Mouse (Mus musculus) gastrocnemius, postnatal 25 days (tissue): ENCODE data around the gene Mecp2. TPM values are rescaled to one million over a fixed set of nuclear protein-coding genes. Genes with fewer than 3 reads are reported as not detected.
"Not testable (repeated sequence)": the region's sequence is repeated elsewhere in the genome, so short reads cannot be mapped to it uniquely, and the experiment has no call there.

Experiments used
- DNase-seq: peaks from one replicate; pipeline ENCODE4 v3.0.0; 2022
- long read RNA-seq, 2 experiments: library from polyadenylated mRNA; stranded (forward); transcript quantifications; one replicate each; pipeline ENCODE4 v2.0.0; 2021
- total RNA-seq, 2 experiments: library from RNA; stranded (reverse); gene quantifications; 1 replicate in 1 of 2; 2 replicates in 1 of 2; pipeline ENCODE4 v1.2.3; 2021

Gene Mecp2
- total RNA-seq, result 10 to 100 TPM; 21.1 to 23.1 TPM
- long read RNA-seq, experiment 1, full-length matches to known transcripts, result 10 of 19 reads
- long read RNA-seq, experiment 1, partial matches to known transcripts, result 0 of 19 reads
- long read RNA-seq, experiment 1, other reads (novel, unspliced or antisense), result 9 of 19 reads
- long read RNA-seq, experiment 2, full-length matches to known transcripts, result 11 of 34 reads
- long read RNA-seq, experiment 2, partial matches to known transcripts, result 1 of 34 reads
- long read RNA-seq, experiment 2, other reads (novel, unspliced or antisense), result 22 of 34 reads

DNA sequence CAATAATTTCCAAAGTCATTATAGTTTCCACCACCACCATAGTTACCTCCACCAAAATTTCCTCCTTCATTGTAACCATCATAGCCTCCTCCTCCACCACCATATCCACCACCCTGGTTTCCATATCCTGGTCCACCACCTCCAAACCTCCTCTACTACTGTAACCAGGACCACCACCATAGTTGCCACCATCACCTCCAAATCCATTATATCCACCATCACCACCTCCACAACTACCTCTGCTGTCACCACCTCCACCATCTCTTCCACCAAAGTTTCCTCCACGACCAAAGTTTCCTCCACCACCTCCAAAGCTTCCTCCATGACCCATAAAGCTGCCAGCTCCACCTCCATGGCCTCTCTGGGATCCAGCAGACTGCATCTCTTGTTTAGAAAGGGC, at the start of gene Mecp2:
Gene Mecp2, minus strand, starts transcription at position 101 of the 400 bp plus-strand sequence.
- DNase-seq, result not testable (repeated sequence)

- no peak for DNase-seq
Measured at GRCm38 (mm10) chrX:74176959-74177358, 41.8 kb upstream of the Mecp2 start, which contains the start of gene Tktl1. Gene Tktl1, plus strand, starts transcription at chrX:74177259.

DNA sequence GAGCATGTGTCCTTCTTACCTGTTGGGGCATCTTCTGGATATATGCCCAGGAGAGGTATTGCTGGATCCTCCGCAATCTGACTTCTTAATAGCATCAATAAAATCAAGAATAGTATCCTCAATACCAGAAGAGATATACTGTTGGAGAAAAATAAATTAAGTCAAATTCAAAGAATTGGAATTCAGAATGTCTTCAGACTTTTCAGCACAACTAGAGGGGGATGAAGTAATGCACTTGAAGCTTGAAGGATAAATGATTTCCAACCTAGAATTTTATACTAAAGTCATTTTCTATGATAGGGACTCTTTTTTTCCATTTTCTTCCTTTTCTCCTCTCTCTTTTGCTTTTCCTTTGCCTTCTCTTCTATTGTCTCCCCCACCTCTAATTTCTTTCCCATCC, 32.6 kb upstream of the Mecp2 start, which contains the start of gene Tex28:
Gene Tex28, minus strand, starts transcription at position 101 of the 400 bp plus-strand sequence.
- DNase-seq, result no peak

DNA sequence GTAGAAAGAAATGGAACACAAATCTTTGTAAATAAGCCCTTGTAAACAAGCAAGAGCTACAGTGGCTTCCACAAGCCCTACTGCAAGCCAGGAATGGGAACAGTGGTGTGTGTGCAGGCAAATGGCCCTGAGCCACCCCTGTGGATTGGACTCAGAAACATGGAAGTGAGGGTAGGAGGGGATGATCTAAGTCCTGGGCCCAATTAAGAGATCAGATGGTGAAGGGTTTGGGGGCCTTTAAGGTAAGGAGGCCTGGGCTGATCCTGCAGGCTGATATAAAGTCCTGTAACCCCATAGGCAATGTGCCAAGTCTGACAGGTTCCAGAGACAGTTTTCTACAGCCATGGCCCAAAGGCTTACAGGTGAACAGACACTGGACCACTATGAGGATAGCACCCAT, 8.0 kb downstream of the Mecp2 start, which contains the start of gene Opn1mw:
Gene Opn1mw, plus strand, starts transcription at position 301 of the 400 bp plus-strand sequence.
- no peak for DNase-seq

GRCm38 (mm10) chrX:74124975-74125374, 10.2 kb downstream of the Mecp2 start:
- no peak for DNase-seq

DNA sequence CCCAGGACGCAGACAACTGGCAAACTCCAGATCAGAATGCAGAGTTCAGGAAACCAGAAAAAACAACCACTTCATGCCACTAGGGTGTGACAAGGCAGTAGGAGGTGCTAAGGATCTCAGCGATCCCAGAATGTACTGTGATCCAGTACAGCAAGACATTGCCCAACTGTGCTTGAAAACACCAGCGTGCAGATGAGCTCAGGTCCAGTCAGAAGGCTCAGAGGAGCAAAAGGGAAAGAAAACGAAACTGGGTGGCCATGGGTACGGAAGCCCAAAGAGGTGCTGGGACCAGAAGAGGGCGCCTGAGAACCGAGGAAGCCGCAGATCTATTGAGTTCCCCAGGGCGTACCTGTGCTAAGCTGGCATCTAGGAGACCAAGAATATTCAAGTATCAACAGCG, 19.7 kb downstream of the Mecp2 start:
- DNase-seq, result peak; percentile 53

DNA sequence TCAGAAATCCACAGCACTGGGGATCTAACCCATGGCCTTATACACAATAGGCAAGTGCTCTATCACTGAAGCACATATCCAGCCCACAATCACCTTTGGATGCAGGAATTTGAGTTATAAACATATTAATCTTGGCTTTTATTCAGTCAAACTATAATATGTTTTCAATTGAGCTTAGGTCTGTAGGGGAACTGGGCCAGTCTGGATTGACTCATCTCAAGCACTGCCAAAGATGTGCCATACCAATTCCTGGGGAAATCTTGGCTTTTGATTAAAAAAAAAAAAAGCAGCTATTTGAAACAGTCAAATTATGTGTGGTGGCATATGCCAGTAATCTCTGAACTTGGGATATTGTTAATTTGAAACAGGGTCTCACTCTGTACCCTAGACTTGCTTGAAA, 21.1 kb downstream of the Mecp2 start:
- no peak for DNase-seq

GRCm38 (mm10) chrX:74108747-74109146, 26.4 kb downstream of the Mecp2 start:
- DNase-seq, result no peak

- no peak for DNase-seq
Measured at GRCm38 (mm10) chrX:74105916-74106315, 29.2 kb downstream of the Mecp2 start.

DNA sequence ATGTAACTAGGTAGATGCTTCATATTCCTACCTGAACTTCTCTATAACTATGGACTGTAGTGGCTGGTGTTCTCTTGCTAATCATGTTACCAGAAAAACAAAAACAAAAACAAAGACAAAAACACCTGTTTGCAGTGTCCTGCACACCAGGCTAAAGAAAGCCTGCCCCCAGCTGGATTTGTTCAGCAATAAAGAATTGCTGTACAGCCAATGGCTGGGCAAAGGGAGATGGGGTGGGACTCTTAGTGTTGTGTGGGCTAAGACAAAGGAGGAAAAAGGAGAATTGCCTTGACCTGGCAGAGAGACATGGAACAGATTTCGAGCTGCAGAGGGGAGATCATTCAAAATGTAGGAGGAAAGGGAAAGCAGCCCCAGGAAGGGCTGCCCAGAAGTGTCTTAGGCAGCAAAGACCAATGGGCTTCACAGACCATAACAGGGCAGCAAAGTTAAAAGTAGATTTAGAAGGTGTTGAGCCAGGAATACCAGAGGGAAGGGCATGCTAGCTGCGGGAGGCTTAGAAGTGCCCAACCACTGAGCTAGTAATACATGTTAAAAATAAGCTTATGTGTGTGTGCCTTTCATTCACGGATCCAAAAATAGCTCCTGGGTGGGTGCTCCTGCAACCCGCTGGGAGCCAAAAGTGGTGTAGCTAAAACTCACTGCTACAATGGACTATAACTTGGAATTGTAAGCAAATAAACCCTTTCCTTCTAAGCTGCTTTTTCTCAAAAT, 31.5 kb downstream of the Mecp2 start:
- DNase-seq, result peak; percentile 6

DNA sequence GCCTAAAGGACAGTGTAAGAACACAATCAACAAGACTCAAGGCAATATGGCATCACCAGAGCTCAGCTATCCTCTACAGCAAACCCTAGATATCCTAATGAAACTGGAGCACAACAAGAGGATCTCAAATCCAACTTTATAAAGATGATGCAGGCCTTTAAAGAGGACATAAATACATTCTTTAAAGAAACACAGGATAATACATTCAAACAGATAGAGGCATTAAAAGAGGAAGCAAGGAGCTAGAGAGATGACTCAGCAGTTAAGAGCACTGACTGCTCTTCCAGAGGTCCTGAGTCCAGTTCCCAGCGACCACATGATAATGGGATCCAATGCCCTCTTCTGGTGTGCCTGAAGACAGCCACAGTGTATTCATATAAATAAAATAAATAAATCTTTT, 40.0 kb downstream of the Mecp2 start:
- DNase-seq, result no peak

GRCm38 (mm10) chrX:74085601-74086038, 49.5 kb downstream of the Mecp2 start:
- peak; percentile 98 for DNase-seq

DNA sequence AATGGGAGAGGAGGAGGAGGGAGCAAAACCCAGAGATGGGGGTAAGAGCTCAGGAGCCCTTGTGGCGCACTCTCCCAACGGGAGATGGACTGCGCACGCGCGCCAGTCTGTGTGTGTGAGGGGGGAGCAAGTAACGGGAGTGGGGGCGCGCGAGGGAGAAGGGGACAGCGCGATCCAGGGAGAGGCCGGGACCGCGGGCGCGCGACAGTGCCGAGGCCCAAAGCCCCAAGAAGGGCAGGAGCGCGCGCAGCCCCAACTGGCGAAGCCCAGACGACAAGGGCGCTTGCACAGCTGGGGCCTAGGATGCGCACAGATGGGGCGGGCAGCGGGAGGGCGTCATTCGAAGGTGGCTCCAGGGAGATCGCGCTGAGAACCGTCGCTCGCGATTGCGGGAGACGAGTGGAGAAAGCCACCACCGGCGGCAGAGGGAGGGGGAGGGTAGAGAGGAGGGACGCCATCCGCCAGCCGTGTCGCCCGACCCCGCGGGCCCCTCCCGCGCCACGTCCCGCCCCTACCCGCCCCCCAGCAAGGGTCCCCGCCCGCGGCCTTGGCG, 50.1 kb downstream of the Mecp2 start:
- peak; percentile 80 for DNase-seq

DNA sequence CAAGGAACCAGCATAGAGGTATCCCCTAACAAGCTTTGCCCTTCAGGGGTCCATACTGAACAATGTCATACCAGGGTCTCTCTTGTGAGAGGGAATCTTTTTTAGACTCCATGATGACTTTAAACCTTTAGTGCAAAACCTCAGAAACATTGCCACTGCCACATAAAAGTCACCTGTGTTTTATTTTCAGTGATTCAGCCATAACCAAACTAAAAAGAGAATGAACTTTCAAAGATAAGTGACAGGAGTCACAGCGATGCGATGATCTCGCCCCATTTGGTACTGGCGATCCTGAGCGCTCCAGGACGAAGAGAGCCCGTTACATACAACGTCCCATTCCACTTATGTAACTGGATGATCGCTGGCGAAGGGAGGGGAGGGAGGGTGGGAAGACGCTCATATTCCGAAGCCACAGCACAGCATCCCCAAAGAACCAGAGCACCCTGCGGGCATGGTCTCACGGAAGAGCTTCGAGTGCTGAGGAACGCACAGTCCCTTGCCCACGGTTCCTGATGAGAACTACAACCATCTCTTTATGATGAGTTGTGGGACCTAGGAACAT, 50.8 kb downstream of the Mecp2 start:
- DNase-seq, result peak; percentile 5

DNA sequence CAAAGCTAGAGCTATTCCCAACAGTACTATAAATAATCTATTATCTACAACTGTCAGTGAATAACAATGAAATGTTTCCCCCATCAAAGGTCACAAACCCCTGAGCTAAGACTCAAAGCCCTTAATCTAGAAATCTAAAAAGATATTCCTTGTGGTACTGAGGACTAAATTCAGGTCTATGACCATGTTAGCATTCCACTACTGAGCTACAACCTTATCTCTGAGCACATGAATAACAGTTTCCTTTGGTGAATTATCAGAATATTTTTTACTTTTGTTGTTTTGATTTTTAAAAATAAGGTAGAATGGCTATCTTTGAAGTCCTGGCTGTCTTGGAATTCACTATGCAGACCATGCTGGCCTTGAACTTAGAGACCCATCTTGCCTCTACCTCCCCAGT, 64.4 kb downstream of the Mecp2 start:
- no peak for DNase-seq

DNA sequence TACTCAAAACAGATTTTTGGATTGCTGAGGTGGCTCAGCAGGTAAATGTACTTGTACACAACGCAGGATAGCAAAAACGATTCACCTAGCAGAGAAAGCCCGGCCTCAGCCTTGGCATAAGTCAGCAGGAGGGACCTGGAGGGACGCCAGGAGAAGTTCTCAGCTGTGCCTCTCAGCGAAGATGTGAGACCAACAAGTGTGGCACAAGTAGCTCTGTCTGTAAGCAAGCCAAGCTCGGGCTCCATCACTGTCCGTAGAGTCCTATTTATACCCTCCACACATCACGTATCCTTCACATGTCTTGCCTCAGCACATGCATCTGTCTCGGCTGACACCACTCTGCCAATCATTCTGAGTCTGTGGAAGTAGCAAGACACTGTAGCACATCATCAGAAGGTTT, 67.3 kb downstream of the Mecp2 start:
- DNase-seq, result peak; percentile 73

DNA sequence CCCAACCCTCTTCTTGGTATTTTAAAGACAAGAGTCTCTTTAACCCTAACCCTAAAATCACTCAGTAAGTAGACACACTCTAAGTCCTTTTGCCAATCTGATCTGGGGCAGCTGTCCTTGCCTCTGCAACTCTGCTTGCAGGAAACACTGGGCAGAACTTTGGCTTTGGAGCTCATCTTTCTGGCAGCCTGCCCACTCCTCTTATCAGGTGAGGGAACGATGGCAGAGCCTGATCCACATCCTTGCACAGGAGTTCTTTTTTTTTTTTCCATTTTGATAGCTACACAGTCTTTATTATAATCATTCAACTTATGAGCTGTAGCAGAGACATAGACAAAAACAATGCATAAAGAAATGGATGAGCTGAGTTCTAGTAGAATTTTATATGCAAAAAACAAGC, 90.1 kb downstream of the Mecp2 start:
- no peak for DNase-seq

GRCm38 (mm10) chrX:74037702-74038375, 97.3 kb downstream of the Mecp2 start:
- DNase-seq, result no peak

DNA sequence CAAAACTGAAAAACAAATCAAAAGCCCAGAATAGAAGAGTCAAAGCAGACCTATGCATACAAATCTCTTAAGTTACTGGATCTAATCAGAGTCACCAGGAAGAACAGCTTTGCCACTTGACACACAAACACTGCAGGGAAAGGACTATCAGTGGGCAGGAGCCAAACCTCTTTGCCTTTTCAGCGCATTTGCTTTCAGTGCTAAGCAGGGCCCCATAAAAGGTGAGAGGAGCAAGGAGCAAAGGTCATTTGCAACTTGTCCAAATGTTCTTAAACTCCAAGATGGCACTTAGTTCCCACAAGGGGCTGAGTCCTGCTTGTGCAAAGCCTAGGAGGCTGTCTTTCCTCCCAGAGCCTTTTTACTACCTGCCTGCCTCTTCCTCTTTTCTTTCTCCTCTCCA, 105.2 kb downstream of the Mecp2 start:
- no peak for DNase-seq

GRCm38 (mm10) chrX:74023188-74024049, 111.7 kb downstream of the Mecp2 start, which contains the start of gene Irak1:
Gene Irak1, minus strand, starts transcription at chrX:74023918.
- peak; percentile 83 for DNase-seq

DNA sequence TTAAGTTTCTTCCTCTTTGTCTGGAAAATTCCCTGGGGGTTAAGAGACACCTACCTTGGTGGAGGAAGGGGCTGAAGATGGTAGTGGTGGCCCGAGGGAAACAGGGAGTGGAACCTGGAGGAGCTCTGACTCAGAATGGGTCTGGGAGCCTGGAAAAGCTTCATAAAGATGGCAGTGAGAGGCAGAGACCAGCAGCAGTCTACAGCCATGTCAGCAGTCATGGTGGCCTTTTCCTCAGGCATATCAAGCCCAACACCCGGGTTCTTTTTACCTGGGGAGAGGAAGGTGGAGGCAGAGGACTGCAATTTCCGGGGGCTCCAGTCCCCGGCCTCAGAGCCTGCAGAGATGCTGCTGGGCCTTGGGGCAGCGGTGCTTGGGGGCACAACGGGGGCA, 112.4 kb downstream of the Mecp2 start:
- DNase-seq, result no peak
